Mouse (Mus musculus) G1E (cell line): ENCODE data around the gene Mrpl23. TPM values are rescaled to one million over a fixed set of nuclear protein-coding genes. Genes with fewer than 3 reads are reported as not detected.

Experiments
- ATAC-seq: 2 replicates; pipeline ENCODE4 v1.8.0; 2016; ENCODE audit warnings: mild to moderate bottlenecking; ENCODE audit not compliant: insufficient number of reproducible peaks, poor library complexity, low FRiP score, severe bottlenecking; ENCODE audit errors: extremely low read depth
- DNase-seq: peaks from one replicate; pipeline ENCODE4 v3.0.0; 2012; ENCODE audit warnings: low spot score
- H3K27me3 ChIP-seq: 2 replicates; pipeline ENCODE4 v1.6.1; 2012; ENCODE audit warnings: mild to moderate bottlenecking, low read length, inconsistent platforms; ENCODE audit not compliant: insufficient read depth
- H3K36me3 ChIP-seq: replicated peaks from 2 replicates; pipeline ENCODE3; 2012; ENCODE audit warnings: mild to moderate bottlenecking, inconsistent platforms
- H3K4me1 ChIP-seq: 2 replicates; pipeline ENCODE4 v1.6.1; 2012; ENCODE audit warnings: low read depth, low read length, inconsistent platforms, mixed read lengths; ENCODE audit not compliant: insufficient read depth
- H3K4me3 ChIP-seq: 2 replicates; pipeline ENCODE4 v1.5.1; 2012; ENCODE audit warnings: low read depth, mild to moderate bottlenecking, inconsistent platforms, low read length, moderate library complexity, mixed read lengths
- H3K9me3 ChIP-seq: replicated peaks from 2 replicates; pipeline ENCODE4 v1.6.1; 2012; ENCODE audit warnings: inconsistent platforms
- CTCF ChIP-seq: IDR thresholded peaks from 2 replicates; pipeline ENCODE4 v1.5.1; 2012; ENCODE audit warnings: low read depth, low read length, inconsistent platforms, mixed read lengths
- GATA1 ChIP-seq: IDR thresholded peaks from 2 replicates; pipeline ENCODE4 v1.6.1; 2012; ENCODE audit warnings: borderline replicate concordance, low read length, inconsistent platforms, mixed read lengths
- GATA2 ChIP-seq: IDR thresholded peaks from 2 replicates; pipeline ENCODE4 v1.6.1; 2012; ENCODE audit warnings: low read depth, low read length, inconsistent platforms, borderline replicate concordance
- POLR2AphosphoS5 ChIP-seq: IDR thresholded peaks from 2 replicates; pipeline ENCODE4 v1.6.1; 2012; ENCODE audit warnings: low read depth, low read length, inconsistent platforms; ENCODE audit not compliant: insufficient replicate concordance
- TAL1 ChIP-seq: conservative IDR thresholded peaks from 2 replicates; pipeline ENCODE4 v1.6.1; 2012; ENCODE audit warnings: low read depth, low read length, inconsistent platforms, mixed read lengths
- polyA plus RNA-seq: library from polyadenylated mRNA; stranded (reverse); fragments of >175 nt; gene quantifications from 2 replicates; pipeline ENCODE4 v1.2.3, GENCODE M21; 2012
- total RNA-seq, 2 experiments: library from RNA; stranded (forward) in 1 of 2; stranded (reverse) in 1 of 2; fragments of 200-1000 nt in 1 of 2; fragments of >200 nt in 1 of 2; fragmentation: Nextera tagmentation in 1 of 2; gene quantifications; 2 replicates each; pipeline ENCODE4 v1.2.3; 2014 to 2017

Gene Mrpl23
- 33.1 and 49.2 TPM in 2 replicates for total RNA-seq (2014; fragmentation: Nextera tagmentation)
- total RNA-seq (2017), result 44.4 and 54.4 TPM in 2 replicates
- polyA plus RNA-seq, result 21.5 and 30.3 TPM in 2 replicates

DNA sequence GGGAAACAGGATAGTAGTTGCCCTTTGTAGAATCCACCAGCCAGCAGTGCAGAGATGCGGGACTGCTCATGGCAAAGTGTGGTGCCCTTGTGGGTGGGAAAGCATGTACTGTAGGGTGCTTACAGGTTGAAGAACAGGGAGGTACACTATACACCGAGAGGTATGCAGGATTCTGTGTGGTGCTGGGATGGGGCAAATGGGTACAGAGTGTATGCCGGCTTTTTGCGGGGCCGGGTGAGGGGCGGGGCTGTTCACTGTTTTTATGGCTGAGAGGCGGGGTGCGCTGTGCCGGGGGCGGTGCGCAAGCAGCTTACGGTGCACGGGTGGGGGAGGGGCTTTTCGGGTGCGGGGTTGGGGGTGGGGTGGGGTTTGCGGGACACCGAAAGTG is at the start of gene Mrpl23:
Mrpl23 (plus strand) TSS at position 16 of the 388 bp plus-strand sequence.
- TF ChIP-seq TAL1 (no peak), CTCF (no peak), GATA1 (no peak), POLR2AphosphoS5 (no peak), GATA2 (no peak)
- ATAC-seq (no peak), DNase-seq (no peak)
- H3K36me3 ChIP-seq, result peaks cover 32% of the 10 kb centered on the region
- no peaks in the 10 kb centered on the region for H3K9me3 ChIP-seq
- peaks cover 47% of the 10 kb centered on the region for H3K4me1 ChIP-seq
- peaks cover 36% of the 10 kb centered on the region for H3K27me3 ChIP-seq
- H3K4me3 ChIP-seq, result peak within 1 kb of the TSS; percentile 86

DNA sequence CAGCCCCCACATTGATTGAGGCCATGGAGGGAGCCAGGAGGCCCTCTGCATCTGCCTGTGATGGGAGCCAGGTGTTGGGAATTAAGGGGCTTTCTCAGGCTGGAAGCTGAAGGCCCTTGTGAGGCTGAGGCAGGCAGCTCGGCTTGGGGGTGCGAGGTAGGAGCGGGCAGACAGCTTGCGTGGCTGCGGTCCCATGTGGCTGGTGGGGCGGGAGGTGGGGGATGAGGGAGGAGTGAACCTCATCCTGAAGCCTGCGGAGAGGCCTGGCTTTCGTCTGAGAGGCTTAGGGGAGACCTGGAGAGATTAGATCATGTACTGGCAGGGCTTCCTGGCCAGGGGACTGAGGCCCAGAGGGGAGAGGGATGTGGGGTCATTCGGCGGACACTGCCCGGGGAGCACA is 49.4 kb upstream of the Mrpl23 start:
- peaks cover 31% of the 10 kb centered on the region for H3K27me3 ChIP-seq
- no peak for TF ChIP-seq TAL1
- TF ChIP-seq POLR2AphosphoS5, result no peak
- TF ChIP-seq GATA1, result no peak
- TF ChIP-seq GATA2, result no peak
- no peak for TF ChIP-seq CTCF
- no peaks in the 10 kb centered on the region for H3K4me1 ChIP-seq
- H3K36me3 ChIP-seq, result no peaks in the 10 kb centered on the region
- ATAC-seq (no peak), DNase-seq (no peak)
- no peak overlapping the region for H3K4me3 ChIP-seq
- no peaks in the 10 kb centered on the region for H3K9me3 ChIP-seq

GRCm38 (mm10) chr7:142484780-142485179 is 47.7 kb upstream of the Mrpl23 start:
- TF ChIP-seq GATA2 (no peak), TAL1 (no peak), GATA1 (no peak), CTCF (no peak), POLR2AphosphoS5 (no peak)
- Histone ChIP-seq H3K4me1 (no peaks in the 10 kb centered on the region), H3K9me3 (no peaks in the 10 kb centered on the region), H3K36me3 (no peaks in the 10 kb centered on the region), H3K4me3 (no peak overlapping the region), H3K27me3 (peaks cover 36% of the 10 kb centered on the region)
- DNase-seq, result no peak
- no peak for ATAC-seq

DNA sequence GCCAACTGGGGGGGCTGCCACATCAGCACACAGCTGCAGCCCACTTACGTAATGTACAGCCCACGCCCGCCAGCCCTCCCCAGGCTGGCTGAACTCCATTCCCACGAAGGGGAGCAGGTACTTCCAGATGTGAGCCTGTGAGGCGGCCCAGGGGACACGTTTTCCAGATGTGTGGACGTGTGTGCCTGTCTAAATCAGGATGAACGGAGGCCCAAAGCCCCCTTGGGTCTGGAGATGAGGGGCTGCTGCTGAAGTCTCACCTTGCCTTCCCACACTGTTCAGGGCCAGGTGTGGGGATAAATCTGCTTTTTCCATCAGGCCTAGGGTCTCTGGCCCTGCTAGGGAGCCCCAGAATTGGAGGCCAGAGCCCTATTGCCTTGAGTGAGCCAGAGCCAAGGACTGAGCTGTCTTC is 45.7 kb upstream of the Mrpl23 start:
- no peak for ATAC-seq
- no peaks in the 10 kb centered on the region for H3K36me3 ChIP-seq
- no peak overlapping the region for H3K4me3 ChIP-seq
- TF ChIP-seq CTCF (no peak), GATA2 (no peak)
- H3K4me1 ChIP-seq, result no peaks in the 10 kb centered on the region
- peaks cover 31% of the 10 kb centered on the region for H3K27me3 ChIP-seq
- DNase-seq, result no peak
- no peaks in the 10 kb centered on the region for H3K9me3 ChIP-seq

DNA sequence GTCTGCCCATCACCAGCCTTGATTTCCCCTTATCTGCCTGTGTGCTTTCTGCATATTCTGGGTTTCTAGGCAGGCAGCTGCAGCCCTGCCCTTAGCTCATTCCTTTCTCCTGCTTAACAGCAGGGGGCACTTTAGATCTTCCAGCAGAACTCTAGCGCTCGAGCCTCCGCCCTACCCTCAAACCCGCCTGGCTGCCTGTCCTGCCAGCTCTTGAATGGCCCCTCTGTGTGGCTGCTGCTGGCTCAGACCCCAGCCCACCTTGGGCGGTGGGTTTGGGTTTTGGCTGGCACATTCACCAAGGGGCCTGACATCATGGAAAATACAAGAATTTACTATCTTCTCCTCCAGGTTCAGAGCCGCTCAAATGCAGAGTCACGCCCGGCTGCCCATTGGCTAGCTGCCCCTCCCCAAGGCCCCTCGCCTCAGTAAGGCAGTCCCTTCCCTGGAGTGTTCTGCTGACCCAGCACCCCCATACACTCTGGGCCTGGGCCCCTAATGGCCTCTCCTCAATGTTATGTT is 45.1 kb upstream of the Mrpl23 start:
- no peaks in the 10 kb centered on the region for H3K9me3 ChIP-seq
- no peak for ATAC-seq

DNA sequence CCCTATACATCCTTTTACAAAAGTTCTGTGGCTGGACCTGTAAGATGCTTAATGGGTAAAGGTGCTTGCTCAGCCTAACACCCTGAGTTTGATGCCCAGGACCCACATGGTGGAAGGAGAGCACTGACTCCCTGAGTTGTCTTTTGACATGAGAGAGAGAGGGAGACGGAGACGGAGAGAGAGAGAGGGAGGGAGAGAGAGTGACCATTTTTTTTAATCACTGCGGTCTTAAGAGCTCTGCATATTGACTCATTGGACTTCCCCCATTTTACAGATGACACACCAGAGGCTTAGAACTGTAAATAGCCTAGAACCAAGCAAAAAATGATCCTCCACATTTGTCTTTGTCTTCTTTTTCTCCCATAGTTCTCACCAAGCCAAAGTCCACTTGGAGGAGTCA is 44.4 kb upstream of the Mrpl23 start:
- no peaks in the 10 kb centered on the region for H3K9me3 ChIP-seq
- no peak overlapping the region for H3K4me3 ChIP-seq
- TF ChIP-seq GATA1 (no peak), TAL1 (no peak), CTCF (no peak), GATA2 (no peak), POLR2AphosphoS5 (no peak)
- H3K36me3 ChIP-seq, result no peaks in the 10 kb centered on the region
- no peak for ATAC-seq
- no peaks in the 10 kb centered on the region for H3K4me1 ChIP-seq
- no peak for DNase-seq
- H3K27me3 ChIP-seq, result peaks cover 33% of the 10 kb centered on the region

More for the DNA sequence above, 45.1 kb upstream of the Mrpl23 start:
- Histone ChIP-seq H3K4me1 (no peaks in the 10 kb centered on the region), H3K4me3 (no peak overlapping the region), H3K27me3 (peaks cover 31% of the 10 kb centered on the region), H3K36me3 (no peaks in the 10 kb centered on the region)
- no peak for TF ChIP-seq CTCF
- no peak for TF ChIP-seq POLR2AphosphoS5
- TF ChIP-seq GATA2, result no peak
- TF ChIP-seq TAL1, result no peak
- TF ChIP-seq GATA1, result no peak
- no peak for DNase-seq

DNA sequence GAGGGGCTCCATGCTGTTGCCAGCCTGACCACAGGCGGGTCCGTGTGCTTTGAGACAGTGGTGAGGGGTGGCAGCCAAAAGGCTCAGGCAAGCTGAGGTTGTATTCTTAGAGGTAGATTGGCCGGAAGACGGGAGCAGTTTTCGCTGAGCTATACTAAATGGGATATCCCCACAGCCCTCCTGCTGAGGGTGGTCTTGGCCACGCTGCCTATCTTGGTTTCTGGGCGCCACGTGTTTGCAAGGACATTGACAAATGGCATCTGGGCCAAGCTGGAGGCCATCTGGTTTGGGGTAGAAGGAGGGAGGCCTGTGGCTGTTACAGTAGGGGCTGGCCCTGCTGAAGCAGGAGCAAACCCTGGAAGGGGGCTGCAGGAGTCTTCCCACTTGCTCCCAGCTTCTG is 39.0 kb upstream of the Mrpl23 start:
- peaks cover 13% of the 10 kb centered on the region for H3K27me3 ChIP-seq

More for the DNA sequence above, 39.0 kb upstream of the Mrpl23 start:
- no peaks in the 10 kb centered on the region for H3K9me3 ChIP-seq
- H3K36me3 ChIP-seq, result no peaks in the 10 kb centered on the region
- ATAC-seq, result no peak
- DNase-seq, result no peak
- H3K4me3 ChIP-seq, result no peak overlapping the region
- no peaks in the 10 kb centered on the region for H3K4me1 ChIP-seq
- no peak for TF ChIP-seq GATA1
- no peak for TF ChIP-seq CTCF
- TF ChIP-seq TAL1, result no peak
- TF ChIP-seq GATA2, result no peak
- no peak for TF ChIP-seq POLR2AphosphoS5
